Mouse (Mus musculus) kidney, adult 18-20 months (tissue): ENCODE measurements at regions not wholly inside any gene's neighbourhood (a gene's known extent, or its start where the extent isn't known, plus 50 kb on each side); places are given as distances from the start of the nearest gene placed in this dataset.

Experiments
- DNase-seq: peaks from one replicate; pipeline ENCODE4 v3.0.0; 2021

GRCm38 (mm10) chr14:33797551-33798303 lies 125.7 kb upstream of the Gdf10 start:
- DNase-seq: no peak

GRCm38 (mm10) chr14:33804321-33804720 lies 119.1 kb upstream of the Gdf10 start:
- no peak for DNase-seq

GRCm38 (mm10) chr14:33804721-33805120 lies 118.7 kb upstream of the Gdf10 start:
- no peak for DNase-seq

GRCm38 (mm10) chr14:33807196-33807595 lies 116.2 kb upstream of the Gdf10 start:
- no peak for DNase-seq

GRCm38 (mm10) chr14:33808593-33809265 lies 114.7 kb upstream of the Gdf10 start:
- peak; percentile 40 for DNase-seq

- DNase-seq: no peak
Measured at GRCm38 (mm10) chr14:33810584-33810983, 112.8 kb upstream of the Gdf10 start.

- DNase-seq: no peak
Measured at GRCm38 (mm10) chr14:33811241-33811640, 112.1 kb upstream of the Gdf10 start.

- DNase-seq: no peak
Measured at GRCm38 (mm10) chr14:33812266-33812665, 111.1 kb upstream of the Gdf10 start.

GRCm38 (mm10) chr14:33812772-33813171 lies 110.6 kb upstream of the Gdf10 start:
- no peak for DNase-seq

- DNase-seq: no peak
Measured at GRCm38 (mm10) chr14:33813274-33813673, 110.1 kb upstream of the Gdf10 start.

GRCm38 (mm10) chr14:33814107-33814506 lies 109.3 kb upstream of the Gdf10 start:
- no peak for DNase-seq

GRCm38 (mm10) chr14:33814599-33814998 lies 108.8 kb upstream of the Gdf10 start:
- DNase-seq: no peak

- no peak for DNase-seq
Measured at GRCm38 (mm10) chr14:33820541-33821260, 102.7 kb upstream of the Gdf10 start.

GRCm38 (mm10) chr14:33821436-33821835 lies 102.0 kb upstream of the Gdf10 start:
- DNase-seq: no peak

- DNase-seq: no peak
Measured at GRCm38 (mm10) chr14:33824421-33824874, 98.9 kb upstream of the Gdf10 start.

GRCm38 (mm10) chr14:33826003-33826644 lies 97.3 kb upstream of the Gdf10 start:
- no peak for DNase-seq

- no peak for DNase-seq
Measured at GRCm38 (mm10) chr14:33832650-33833319, 90.6 kb upstream of the Gdf10 start.

GRCm38 (mm10) chr14:33836341-33836740 lies 87.0 kb upstream of the Gdf10 start:
- DNase-seq: no peak

GRCm38 (mm10) chr14:33841821-33842220 lies 81.6 kb upstream of the Gdf10 start:
- DNase-seq: no peak

GRCm38 (mm10) chr14:33853499-33853898 lies 69.9 kb upstream of the Gdf10 start:
- no peak for DNase-seq

- no peak for DNase-seq
Measured at GRCm38 (mm10) chr14:33854181-33854580, 69.2 kb upstream of the Gdf10 start.

GRCm38 (mm10) chr14:33856992-33857391 lies 66.4 kb upstream of the Gdf10 start:
- DNase-seq: no peak

- DNase-seq: peak; percentile 35
Measured at GRCm38 (mm10) chr14:33864796-33865195, 58.6 kb upstream of the Gdf10 start.
